Mouse (Mus musculus) lung, adult 2 months (tissue): Measurements from ENCODE around the gene Gm37419.

Source experiments
- CTCF ChIP-seq: fragments of 200-500 bp; IDR thresholded peaks from 2 replicates; pipeline ENCODE4 v1.5.1; 2011; ENCODE audit warnings: mild to moderate bottlenecking, low read length, control low read depth; ENCODE audit not compliant: insufficient read depth
- POLR2A ChIP-seq: fragments of 200-500 bp; IDR thresholded peaks from 2 replicates; pipeline ENCODE4 v1.6.1; 2011; ENCODE audit warnings: low read depth, mild to moderate bottlenecking, control low read depth, low read length, borderline replicate concordance; ENCODE audit errors: extremely low read depth

- TF ChIP-seq CTCF (no peak), POLR2A (no peak)
Observed at GRCm38 (mm10) chr16:24035767-24036166, 47.5 kb downstream of the Gm37419 start.
